Mouse (Mus musculus): Measurements from ENCODE around the gene Armh3.

Gene Armh3

GRCm38 (mm10) chr19:45789365-45789764, 208.9 kb downstream of the Armh3 start:
- DNase-seq (ENCODE audit: low read depth): no peak

GRCm38 (mm10) chr19:45788337-45788736, 210.0 kb downstream of the Armh3 start:
- no peak for DNase-seq (ENCODE audit: low read depth)

GRCm38 (mm10) chr19:45787450-45787849, 210.8 kb downstream of the Armh3 start:
- DNase-seq (ENCODE audit: low read depth): no peak

GRCm38 (mm10) chr19:45785470-45785869, 212.8 kb downstream of the Armh3 start:
- no peak for DNase-seq (ENCODE audit: low read depth)

- no peak for DNase-seq (ENCODE audit: low read depth)
Measured at GRCm38 (mm10) chr19:45783933-45784576, 214.2 kb downstream of the Armh3 start.

- peak; percentile 97 for DNase-seq (ENCODE audit: low read depth)
Measured at GRCm38 (mm10) chr19:45783181-45783932, 214.9 kb downstream of the Armh3 start, which contains the start of gene Mgea5. Gene Mgea5, minus strand, starts transcription at chr19:45783837.

GRCm38 (mm10) chr19:45782315-45783001, 215.8 kb downstream of the Armh3 start:
- DNase-seq (ENCODE audit: low read depth): peak; percentile 68

- no peak for DNase-seq (ENCODE audit: low read depth)
Measured at GRCm38 (mm10) chr19:45781676-45782075, 216.6 kb downstream of the Armh3 start.

- no peak for DNase-seq (ENCODE audit: low read depth)
Measured at GRCm38 (mm10) chr19:45780350-45780915, 217.9 kb downstream of the Armh3 start.

- DNase-seq (ENCODE audit: low read depth): no peak
Measured at GRCm38 (mm10) chr19:45775486-45775885, 222.8 kb downstream of the Armh3 start.

- DNase-seq (ENCODE audit: low read depth): no peak
Measured at GRCm38 (mm10) chr19:45771501-45771900, 226.8 kb downstream of the Armh3 start.
